Mouse (Mus musculus) bone marrow macrophage, adult 2 months (primary cell): Measurements from ENCODE around the gene Slc9a3r2. TPM values are rescaled to one million over a fixed set of nuclear protein-coding genes. Genes with fewer than 3 reads are reported as not detected.

Experiments
- H3K27ac ChIP-seq: 2 replicates; pipeline ENCODE4 v1.5.1; 2012; ENCODE audit warnings: low read depth, low read length; ENCODE audit not compliant: insufficient read depth
- H3K4me1 ChIP-seq: 2 replicates; pipeline ENCODE4 v1.6.1; 2012; ENCODE audit warnings: low read length; ENCODE audit not compliant: control insufficient read depth, insufficient read depth
- H3K4me3 ChIP-seq: 2 replicates; pipeline ENCODE4 v1.5.1; 2012; ENCODE audit warnings: mild to moderate bottlenecking, low read length, moderate library complexity; ENCODE audit not compliant: insufficient read depth
- CTCF ChIP-seq: IDR thresholded peaks from 2 replicates; pipeline ENCODE4 v1.5.1; 2012; ENCODE audit warnings: low read depth, mild to moderate bottlenecking, low read length, moderate library complexity
- POLR2A ChIP-seq: IDR thresholded peaks from 2 replicates; pipeline ENCODE4 v1.6.1; 2012; ENCODE audit warnings: mild to moderate bottlenecking, low read depth, low read length, borderline replicate concordance
- polyA plus RNA-seq: library from polyadenylated mRNA; stranded (reverse); fragments of >200 nt; gene quantifications from 2 replicates; pipeline ENCODE4 v1.2.4, GENCODE M21; 2012; ENCODE audit not compliant: missing spikeins, insufficient read depth, insufficient read length

Slc9a3r2 gene
- polyA plus RNA-seq, 1 experiment = 0.98 TPM

DNA sequence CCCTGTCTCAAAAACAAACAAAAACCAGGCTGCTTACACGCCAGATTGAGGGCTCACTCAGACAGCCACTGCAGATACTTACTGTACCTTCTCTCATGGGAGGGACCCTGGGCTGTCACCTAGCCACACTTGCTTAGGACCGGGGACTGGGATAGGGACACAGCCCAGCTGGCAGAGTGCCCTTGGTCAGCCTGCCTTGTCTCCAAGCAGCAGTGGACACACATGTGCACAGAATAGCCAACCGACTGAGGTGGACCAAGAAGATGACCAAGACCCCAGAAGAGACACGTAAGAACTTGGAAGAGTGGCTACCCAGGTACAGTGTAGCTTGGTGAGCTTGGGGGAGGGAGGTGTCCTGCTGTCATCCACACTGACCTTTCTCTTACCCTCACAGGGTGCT, 11.9 kb downstream of the Slc9a3r2 start:
- Histone ChIP-seq H3K27ac (no peak overlapping the region), H3K4me3 (no peak overlapping the region), H3K4me1 (peaks cover 6% of the 10 kb centered on the region; the same call in 1 of the 2 replicates)
- TF ChIP-seq POLR2A = no peak
- TF ChIP-seq CTCF = no peak

GRCm38 (mm10) chr17:24636781-24637481, 13.2 kb downstream of the Slc9a3r2 start:
- Histone ChIP-seq H3K27ac (no peak overlapping the region), H3K4me3 (no peak overlapping the region), H3K4me1 (peaks cover 9% of the 10 kb centered on the region; the same call in 1 of the 2 replicates)
- no peak for TF ChIP-seq POLR2A

- H3K4me3 ChIP-seq = no peak overlapping the region
- H3K4me1 ChIP-seq = peaks cover 13% of the 10 kb centered on the region
- H3K27ac ChIP-seq = no peak overlapping the region
- no peak for TF ChIP-seq POLR2A
- TF ChIP-seq CTCF = no peak
Measured at GRCm38 (mm10) chr17:24635694-24636093, 14.4 kb downstream of the Slc9a3r2 start.

DNA sequence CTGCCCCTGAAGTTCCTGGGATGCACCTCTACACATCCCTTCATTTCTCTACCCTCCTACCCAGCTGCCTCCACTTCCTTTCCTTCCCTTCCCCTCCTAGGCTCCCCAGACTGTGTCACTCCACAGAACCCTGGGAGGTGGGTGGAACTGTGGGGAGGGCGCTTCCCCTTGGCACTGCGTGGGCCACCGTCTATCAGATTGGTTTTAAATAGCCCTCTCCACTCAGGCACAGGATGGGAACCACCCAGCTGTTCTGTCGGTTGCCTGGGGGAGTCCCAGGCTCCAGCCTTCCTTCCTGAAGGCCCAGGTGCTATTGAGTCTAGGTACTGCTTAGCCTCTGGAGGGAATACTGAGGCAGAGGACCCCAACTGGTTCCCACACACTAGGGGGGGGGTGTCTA, 15.1 kb downstream of the Slc9a3r2 start:
- TF ChIP-seq POLR2A (no peak), CTCF (no peak)
- Histone ChIP-seq H3K27ac (no peak overlapping the region), H3K4me1 (peaks cover 13% of the 10 kb centered on the region), H3K4me3 (no peak overlapping the region)

GRCm38 (mm10) chr17:24633831-24634230, 16.3 kb downstream of the Slc9a3r2 start:
- TF ChIP-seq CTCF = no peak
- TF ChIP-seq POLR2A = no peak
- Histone ChIP-seq H3K27ac (no peak overlapping the region), H3K4me3 (no peak overlapping the region), H3K4me1 (peaks cover 13% of the 10 kb centered on the region)

DNA sequence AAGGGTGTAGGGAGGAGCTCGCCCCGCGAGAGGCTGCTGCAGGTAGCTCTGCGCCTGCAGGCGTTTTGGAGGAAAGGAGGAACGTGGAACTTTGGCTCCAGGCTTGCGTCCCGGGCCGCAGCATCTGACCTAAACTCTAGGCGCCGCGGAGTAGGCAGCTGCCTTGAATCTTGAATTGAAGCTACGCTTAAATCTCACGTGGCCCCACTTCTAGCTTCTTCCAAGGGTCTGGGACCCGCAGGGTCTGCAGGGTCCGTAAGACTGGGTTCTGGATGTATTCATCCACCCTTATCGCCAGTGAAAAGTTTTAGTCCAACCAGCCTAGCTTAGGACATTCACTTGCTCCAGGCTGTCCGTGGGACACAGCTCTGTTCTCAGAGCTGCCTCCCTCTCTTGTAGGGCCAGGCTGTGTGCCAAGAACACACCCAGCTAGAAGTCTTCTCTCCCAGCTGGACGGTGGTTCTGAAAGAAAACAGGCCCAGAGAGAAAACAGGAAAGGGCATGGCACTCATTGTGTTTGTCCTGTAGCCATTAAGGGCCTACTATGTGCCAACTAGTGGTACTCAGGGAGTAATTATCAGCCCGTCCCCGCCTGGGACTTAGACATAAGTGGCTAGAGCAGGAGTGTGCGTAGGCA, 17.2 kb downstream of the Slc9a3r2 start:
- Histone ChIP-seq H3K27ac (peak overlapping the region; percentile 31), H3K4me3 (peak overlapping the region; percentile 84), H3K4me1 (peaks cover 13% of the 10 kb centered on the region)
- no peak for TF ChIP-seq POLR2A
- no peak for TF ChIP-seq CTCF

DNA sequence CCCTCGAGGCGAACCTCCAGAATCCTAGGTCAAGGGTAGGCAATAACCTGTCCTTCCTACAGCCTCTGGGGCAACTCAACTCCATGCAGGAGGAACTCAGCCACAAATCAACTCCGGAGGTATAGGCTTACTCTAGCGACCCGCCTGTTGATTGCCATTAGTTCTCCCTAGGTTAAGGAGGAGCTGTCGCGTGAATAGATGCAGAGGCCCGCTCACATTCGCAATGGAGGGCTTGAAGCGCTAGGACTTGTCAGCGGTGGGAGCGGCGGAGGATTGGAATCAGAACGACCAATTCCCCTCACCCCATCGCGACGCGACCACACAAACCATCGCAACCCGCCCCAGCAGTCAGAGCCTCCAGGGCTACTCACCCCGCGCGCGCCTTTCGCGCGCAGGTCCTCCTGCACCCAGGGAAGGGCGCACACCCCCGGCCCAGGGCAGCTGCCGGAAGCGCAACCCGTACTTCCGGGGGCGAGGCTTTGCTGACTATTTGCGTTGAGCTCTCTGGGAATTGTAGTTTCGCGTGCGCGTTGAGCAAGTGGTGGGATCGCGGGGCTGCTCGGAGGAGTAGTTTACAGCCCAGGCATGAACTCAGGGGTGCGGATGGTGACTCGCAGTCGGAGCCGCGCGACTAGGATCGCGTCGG, 17.8 kb downstream of the Slc9a3r2 start, which contains the start of the genes Tsc2 and Nthl1:
Gene Tsc2 (minus strand): TSS at position 464 of the 646 bp plus-strand sequence.
Gene Nthl1 (plus strand): TSS at position 514 of the 646 bp plus-strand sequence.
- peaks cover 13% of the 10 kb centered on the region for H3K4me1 ChIP-seq
- TF ChIP-seq POLR2A (peak; percentile 66; the same call in 1 of the 2 replicates), CTCF (no peak)
- peak within 1 kb of the TSS; percentile 84 for H3K4me3 ChIP-seq
- H3K27ac ChIP-seq = peak within 1 kb of the TSS; percentile 31

DNA sequence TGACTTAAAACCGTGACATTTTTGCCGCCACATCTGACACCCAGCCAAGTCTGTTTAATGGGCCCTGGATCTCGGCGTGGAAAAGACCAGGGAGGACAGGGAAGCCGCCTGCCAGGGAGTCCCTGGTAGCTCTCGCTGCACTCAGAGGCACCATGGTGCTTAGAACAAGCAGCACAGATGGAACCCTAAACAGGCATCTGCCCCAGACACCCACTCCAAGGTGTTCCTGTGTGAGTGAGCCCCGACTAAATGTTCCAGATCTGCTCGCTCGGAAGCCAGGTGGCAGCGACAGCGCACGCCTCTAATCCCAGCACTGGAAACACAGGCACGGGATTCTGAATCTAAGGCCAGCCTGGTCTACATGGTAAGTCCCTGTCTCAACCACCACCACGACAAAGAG, 20.1 kb downstream of the Slc9a3r2 start:
- H3K4me3 ChIP-seq = no peak overlapping the region
- peaks cover 11% of the 10 kb centered on the region for H3K4me1 ChIP-seq
- TF ChIP-seq POLR2A (no peak), CTCF (no peak)
- H3K27ac ChIP-seq = no peak overlapping the region

DNA sequence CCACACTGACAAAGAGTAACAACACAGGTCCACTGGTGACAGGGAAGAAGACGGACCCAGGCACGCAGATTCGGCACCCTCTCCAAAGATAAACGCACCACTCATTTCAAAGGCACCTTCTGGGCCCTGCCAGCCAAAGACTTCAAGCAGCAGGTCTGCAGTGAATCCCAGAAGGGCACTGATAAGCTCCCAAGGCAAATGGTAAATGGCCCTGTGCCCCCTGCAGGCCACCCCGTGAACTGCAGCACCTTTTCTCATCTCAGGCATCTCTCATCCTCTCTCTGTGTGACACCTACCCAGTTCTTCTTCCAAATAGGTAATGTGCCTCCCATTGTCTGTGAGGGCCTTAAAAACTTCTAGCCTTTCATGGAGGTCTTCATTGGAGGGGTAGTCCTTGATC, 21.5 kb downstream of the Slc9a3r2 start:
- no peak for TF ChIP-seq POLR2A
- peak; percentile 80 for TF ChIP-seq CTCF

DNA sequence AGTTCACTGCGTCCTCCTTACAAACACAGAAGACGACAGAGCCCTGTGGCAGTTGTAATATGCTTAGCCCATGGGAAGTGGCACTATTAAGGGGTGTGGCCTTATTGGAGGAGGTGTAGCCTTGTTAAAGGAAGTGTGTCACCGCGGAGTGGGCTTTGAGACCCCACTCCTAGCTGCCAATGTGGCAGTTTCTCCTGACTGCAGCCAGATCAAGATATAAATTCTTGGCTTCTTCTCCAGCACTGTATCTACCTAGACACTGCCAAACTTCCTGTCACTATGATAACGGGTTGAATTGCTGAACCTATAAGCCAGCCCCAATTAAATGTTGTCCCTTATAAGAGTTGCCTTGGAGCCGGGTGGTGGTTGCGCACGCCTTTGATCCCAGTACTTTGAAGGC, 24.7 kb downstream of the Slc9a3r2 start:
- no peak overlapping the region for H3K27ac ChIP-seq

More for the DNA sequence above, 21.5 kb downstream of the Slc9a3r2 start:
- peaks cover 11% of the 10 kb centered on the region for H3K4me1 ChIP-seq
- no peak overlapping the region for H3K4me3 ChIP-seq
- H3K27ac ChIP-seq = no peak overlapping the region

More for the DNA sequence above, 24.7 kb downstream of the Slc9a3r2 start:
- H3K4me3 ChIP-seq = no peak overlapping the region
- H3K4me1 ChIP-seq = no peaks in the 10 kb centered on the region
- no peak for TF ChIP-seq POLR2A
- TF ChIP-seq CTCF = no peak
